Mouse (Mus musculus) kidney, embryonic 14.5 days (tissue): Measurements from ENCODE around the gene Clic3. TPM values are rescaled to one million over a fixed set of nuclear protein-coding genes. Genes with fewer than 3 reads are reported as not detected.
"Not testable (repeated sequence)": the region's sequence is repeated elsewhere in the genome, so short reads cannot be mapped to it uniquely, and the experiment has no call there.

ENCODE experiments used
- ATAC-seq: fragments of 200-750 bp; cut with Nextera tagmentation; 2 replicates; pipeline ENCODE4 v1.8.0; 2017; ENCODE audit warnings: moderate number of reproducible peaks, mild to moderate bottlenecking, moderate TSS enrichment, moderate library complexity; ENCODE audit not compliant: low FRiP score, low TSS enrichment
- H3K27ac ChIP-seq: fragments of 300-500 bp; sonication (generic); 2 replicates; pipeline ENCODE4 v1.5.1; 2014; ENCODE audit warnings: low read depth, mild to moderate bottlenecking, low read length, moderate library complexity, mixed read lengths
- H3K27me3 ChIP-seq: fragments of 300-500 bp; sonication (generic); 2 replicates; pipeline ENCODE4 v1.6.1; 2014; ENCODE audit warnings: mild to moderate bottlenecking, low read length; ENCODE audit not compliant: control insufficient read depth, insufficient read depth
- H3K36me3 ChIP-seq: fragments of 300-500 bp; sonication (generic); 2 replicates; pipeline ENCODE4 v1.6.1; 2014; ENCODE audit warnings: low read length, mixed read lengths; ENCODE audit not compliant: control insufficient read depth, insufficient read depth
- H3K4me1 ChIP-seq: fragments of 300-500 bp; sonication (generic); 2 replicates; pipeline ENCODE4 v1.6.1; 2014; ENCODE audit warnings: low read length, mixed read lengths; ENCODE audit not compliant: control insufficient read depth, insufficient read depth
- H3K4me2 ChIP-seq: fragments of 300-500 bp; sonication (generic); replicated peaks from 2 replicates; pipeline ENCODE4 v1.6.1; 2014; ENCODE audit warnings: low read depth, mild to moderate bottlenecking, low read length
- H3K4me3 ChIP-seq: fragments of 300-500 bp; sonication (generic); 2 replicates; pipeline ENCODE4 v1.5.1; 2014; ENCODE audit warnings: mild to moderate bottlenecking, low read length
- H3K9ac ChIP-seq: fragments of 300-500 bp; sonication (generic); 2 replicates; pipeline ENCODE4 v1.6.1; 2014; ENCODE audit warnings: low read depth, mild to moderate bottlenecking, low read length, moderate library complexity
- H3K9me3 ChIP-seq: fragments of 300-500 bp; sonication (generic); 2 replicates; pipeline ENCODE4 v1.6.1; 2016; ENCODE audit warnings: low read length; ENCODE audit not compliant: control insufficient read depth
- WGBS: fragments of 180-500 bp; shearing (Covaris S2); extraction: QIAGEN DNeasy Blood & Tissue Kit; methylation state at CpG from one replicate; pipeline ENCODE4 v1.1.7; 2014; 5-methylcytosine and 5-hydroxymethylcytosine counted together
- polyA plus RNA-seq: library from polyadenylated mRNA; unstranded; fragments of >200 nt; fragmentation: Nextera tagmentation; extraction: Ambion mirVana; gene quantifications from 2 replicates; pipeline ENCODE4 v1.2.1, GENCODE M21; 2014

Clic3 gene
- 0.57 and 1.2 TPM in 2 replicates for polyA plus RNA-seq

DNA sequence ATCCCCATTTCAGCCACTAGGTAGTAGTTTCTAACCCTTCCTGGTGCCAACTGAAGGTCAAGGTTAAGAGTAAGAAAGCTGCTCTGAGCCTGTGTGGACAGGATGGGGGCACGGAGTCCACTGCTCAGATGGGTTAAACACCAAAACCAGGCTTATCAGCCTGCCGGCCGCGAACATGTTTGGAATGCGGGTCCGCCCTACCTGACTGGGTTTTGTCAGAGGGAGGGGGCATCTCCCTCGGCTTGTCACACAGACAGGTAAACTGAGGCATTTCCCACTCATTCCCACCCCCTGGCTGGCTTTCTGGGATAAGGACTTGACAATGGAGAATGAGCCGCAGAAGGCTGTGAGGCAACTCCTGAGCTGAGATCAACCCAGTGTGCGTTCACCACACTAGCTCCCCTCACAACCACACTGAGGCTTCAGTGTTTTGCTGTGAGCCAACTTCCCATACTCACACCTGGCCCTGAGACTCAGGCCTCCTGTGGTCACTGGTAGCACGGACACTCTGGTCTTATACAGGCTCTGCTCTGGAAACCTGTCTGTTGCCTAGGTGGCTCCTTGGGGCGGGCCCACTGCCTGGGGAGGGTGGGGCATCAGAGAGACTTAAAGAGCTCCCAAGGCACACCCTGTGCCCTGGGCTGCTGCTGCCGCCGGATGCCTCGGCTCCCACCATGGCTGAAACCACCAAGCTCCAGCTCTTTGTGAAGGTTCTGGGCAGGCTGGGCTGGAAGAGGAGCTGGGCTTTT is at the start of gene Clic3:
TSS of gene Clic3 (plus strand) at position 634 of the 749 bp plus-strand sequence.
- Histone ChIP-seq H3K4me3 (no peak within 1 kb of the TSS), H3K9ac (no peak within 1 kb of the TSS)
- no peak for ATAC-seq

GRCm38 (mm10) chr2:25408908-25409307 is 47.7 kb upstream of the Clic3 start:
- no peak overlapping the region for H3K27ac ChIP-seq
- WGBS = 88% methylated on average over 10 of the region's 10 CpGs
- H3K4me2 ChIP-seq = no peak overlapping the region
- no peak overlapping the region for H3K9ac ChIP-seq
- no peaks in the 10 kb centered on the region for H3K4me1 ChIP-seq
- no peak overlapping the region for H3K4me3 ChIP-seq
- no peaks in the 10 kb centered on the region for H3K36me3 ChIP-seq
- H3K9me3 ChIP-seq = no peaks in the 10 kb centered on the region
- no peak for ATAC-seq
- H3K27me3 ChIP-seq = no peaks in the 10 kb centered on the region; the same call in 1 of the 2 replicates

More for the DNA sequence above, at the start of gene Clic3:
- no peak within 1 kb of the TSS for H3K27ac ChIP-seq
- no peaks in the 10 kb centered on the region; the same call in 1 of the 2 replicates for H3K36me3 ChIP-seq
- WGBS = 60% methylated on average over 14 of the region's 14 CpGs
- H3K9me3 ChIP-seq = no peaks in the 10 kb centered on the region
- H3K4me2 ChIP-seq = no peak within 1 kb of the TSS
- no peaks in the 10 kb centered on the region for H3K27me3 ChIP-seq
- no peaks in the 10 kb centered on the region; the same call in none of the 2 replicates for H3K4me1 ChIP-seq

DNA sequence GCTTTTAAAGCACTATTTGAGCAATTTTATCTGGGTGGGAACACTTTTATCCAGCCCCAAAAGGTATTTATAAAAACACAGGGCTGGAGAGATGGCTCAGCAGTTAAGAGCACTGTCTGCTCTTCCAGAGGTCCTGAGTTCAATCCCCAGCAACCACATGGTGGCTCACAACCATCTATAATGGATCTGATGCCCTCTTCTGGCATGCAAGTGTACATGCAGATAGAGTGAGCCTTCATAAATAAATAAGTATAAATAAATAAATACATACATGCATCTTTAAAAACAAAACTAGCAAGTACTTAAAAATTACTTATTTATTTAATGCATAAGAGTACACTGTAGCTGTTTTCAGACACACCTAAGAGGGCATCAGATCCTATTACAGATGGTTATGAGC is 43.2 kb upstream of the Clic3 start:
- not testable (repeated sequence) for H3K4me1 ChIP-seq, H3K9ac ChIP-seq, H3K9me3 ChIP-seq, H3K27ac ChIP-seq, H3K27me3 ChIP-seq, H3K36me3 ChIP-seq, H3K4me3 ChIP-seq, H3K4me2 ChIP-seq, ATAC-seq

DNA sequence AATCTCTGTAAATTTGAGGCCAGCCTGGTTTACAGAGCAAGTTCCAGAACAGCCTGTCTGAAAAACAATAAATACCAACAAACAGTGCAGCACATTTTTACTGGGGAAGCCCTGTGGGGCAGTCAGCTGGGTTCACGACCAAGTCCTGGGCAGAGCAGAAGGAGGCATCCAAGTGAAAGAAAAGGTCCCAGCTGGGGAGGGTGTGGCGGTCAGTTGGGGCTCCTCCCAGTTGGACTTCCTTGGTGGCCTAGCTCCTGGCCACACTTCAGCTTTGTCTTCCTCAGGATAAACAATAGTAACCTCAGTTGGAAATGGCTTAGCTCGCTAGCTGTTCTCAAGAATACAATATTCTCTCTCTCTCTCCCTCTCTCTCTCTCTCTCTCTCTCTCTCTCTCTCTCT is 39.2 kb upstream of the Clic3 start:
- Histone ChIP-seq H3K27me3 (no peaks in the 10 kb centered on the region), H3K36me3 (no peaks in the 10 kb centered on the region)
- 37% methylated on average over 3 of the region's 3 CpGs for WGBS

GRCm38 (mm10) chr2:25421896-25422295 is 34.7 kb upstream of the Clic3 start:
- Histone ChIP-seq H3K4me1 (no peaks in the 10 kb centered on the region), H3K27me3 (peaks cover 7% of the 10 kb centered on the region), H3K4me3 (no peak overlapping the region), H3K9ac (no peak overlapping the region), H3K9me3 (no peaks in the 10 kb centered on the region), H3K36me3 (no peaks in the 10 kb centered on the region), H3K4me2 (no peak overlapping the region), H3K27ac (no peak overlapping the region)
- 24% methylated on average over 3 of the region's 3 CpGs for WGBS
- ATAC-seq = peak; percentile 61

More for the DNA sequence above, 39.2 kb upstream of the Clic3 start:
- H3K9me3 ChIP-seq = no peaks in the 10 kb centered on the region
- H3K4me1 ChIP-seq = no peaks in the 10 kb centered on the region
- no peak overlapping the region for H3K27ac ChIP-seq
- H3K4me3 ChIP-seq = no peak overlapping the region
- H3K4me2 ChIP-seq = no peak overlapping the region
- H3K9ac ChIP-seq = no peak overlapping the region
- ATAC-seq = no peak

DNA sequence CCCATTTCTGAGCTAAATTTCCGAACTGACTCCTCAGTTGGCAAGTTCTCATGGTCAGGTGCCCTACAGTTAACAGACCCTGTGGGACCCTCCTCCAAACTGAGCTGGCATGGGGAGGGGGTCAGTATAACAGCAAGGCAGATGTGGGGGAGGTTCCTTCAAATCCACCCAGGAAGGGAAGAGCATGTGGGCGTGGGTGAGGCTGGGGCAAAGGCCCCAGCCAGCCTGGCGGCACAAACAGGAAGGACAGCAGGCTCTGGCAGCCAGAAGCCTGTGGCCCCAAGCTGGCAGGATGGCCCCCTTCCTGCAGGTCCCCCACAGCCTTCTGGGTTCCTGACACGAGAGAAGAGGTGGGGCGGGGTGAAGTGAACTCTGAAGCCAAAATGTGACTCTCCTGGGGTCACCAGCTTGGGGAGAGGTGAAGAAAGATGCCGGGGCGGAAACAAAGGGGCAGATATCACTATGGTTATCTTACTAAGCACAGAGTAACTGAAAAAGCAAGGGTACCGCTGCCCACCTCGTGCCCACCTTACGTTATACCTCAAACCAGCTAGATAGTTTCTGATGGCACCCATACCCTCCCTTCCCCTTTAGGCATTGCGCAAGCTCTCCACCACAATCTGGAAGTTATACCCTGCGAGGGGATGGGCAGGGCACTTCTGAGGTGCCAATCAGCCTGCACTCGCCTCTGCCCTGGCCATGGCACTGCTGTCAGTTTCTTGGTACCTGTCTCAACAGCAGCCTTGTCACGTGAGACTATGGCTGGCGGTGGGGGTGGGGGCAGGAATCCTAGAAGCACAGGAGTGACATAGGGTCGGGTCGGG is 33.8 kb upstream of the Clic3 start, which contains the start of gene Fut7:
TSS of gene Fut7 (plus strand) at position 681 of the 824 bp plus-strand sequence.
- no peaks in the 10 kb centered on the region for H3K36me3 ChIP-seq
- no peaks in the 10 kb centered on the region for H3K9me3 ChIP-seq
- ATAC-seq = no peak
- H3K4me3 ChIP-seq = no peak within 1 kb of the TSS
- WGBS = 58% methylated on average over 17 of the region's 17 CpGs
- no peaks in the 10 kb centered on the region for H3K4me1 ChIP-seq
- H3K27ac ChIP-seq = no peak within 1 kb of the TSS
- H3K9ac ChIP-seq = no peak within 1 kb of the TSS
- no peak within 1 kb of the TSS for H3K4me2 ChIP-seq
- H3K27me3 ChIP-seq = peaks cover 7% of the 10 kb centered on the region

GRCm38 (mm10) chr2:25423626-25424025 is 33.0 kb upstream of the Clic3 start:
- no peak overlapping the region for H3K9ac ChIP-seq
- H3K4me3 ChIP-seq = no peak overlapping the region
- ATAC-seq = no peak
- H3K9me3 ChIP-seq = no peaks in the 10 kb centered on the region
- H3K27ac ChIP-seq = no peak overlapping the region
- 69% methylated on average over 1 of the region's 1 CpGs for WGBS
- H3K27me3 ChIP-seq = peaks cover 7% of the 10 kb centered on the region
- no peak overlapping the region for H3K4me2 ChIP-seq
- no peaks in the 10 kb centered on the region for H3K36me3 ChIP-seq
- no peaks in the 10 kb centered on the region for H3K4me1 ChIP-seq

DNA sequence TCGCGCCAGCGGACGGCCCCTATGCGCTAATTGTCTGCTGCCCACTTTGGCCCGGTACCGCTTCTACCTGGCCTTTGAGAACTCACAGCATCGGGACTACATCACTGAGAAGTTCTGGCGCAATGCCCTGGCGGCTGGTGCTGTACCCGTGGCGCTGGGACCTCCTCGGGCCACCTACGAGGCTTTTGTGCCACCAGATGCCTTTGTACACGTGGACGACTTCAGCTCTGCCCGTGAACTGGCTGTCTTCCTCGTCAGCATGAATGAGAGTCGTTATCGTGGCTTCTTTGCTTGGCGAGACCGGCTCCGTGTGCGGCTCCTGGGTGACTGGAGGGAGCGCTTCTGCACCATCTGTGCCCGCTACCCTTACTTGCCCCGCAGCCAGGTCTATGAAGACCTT is 31.2 kb upstream of the Clic3 start:
- H3K4me2 ChIP-seq = no peak overlapping the region
- no peaks in the 10 kb centered on the region for H3K36me3 ChIP-seq
- no peak overlapping the region for H3K27ac ChIP-seq
- peaks cover 7% of the 10 kb centered on the region for H3K27me3 ChIP-seq
- H3K4me1 ChIP-seq = peaks cover 10% of the 10 kb centered on the region; the same call in 1 of the 2 replicates
- H3K9ac ChIP-seq = no peak overlapping the region
- no peaks in the 10 kb centered on the region for H3K9me3 ChIP-seq
- ATAC-seq = no peak
- no peak overlapping the region for H3K4me3 ChIP-seq
- 60% methylated on average over 27 of the region's 27 CpGs for WGBS

GRCm38 (mm10) chr2:25426721-25427191 is 29.9 kb upstream of the Clic3 start:
- no peaks in the 10 kb centered on the region for H3K36me3 ChIP-seq
- H3K4me1 ChIP-seq = peaks cover 16% of the 10 kb centered on the region
- no peak overlapping the region for H3K27ac ChIP-seq
- no peak overlapping the region for H3K4me2 ChIP-seq
- no peak overlapping the region for H3K9ac ChIP-seq
- no peak overlapping the region for H3K4me3 ChIP-seq
- ATAC-seq = no peak
- WGBS = 35% methylated on average over 5 of the region's 5 CpGs
- H3K27me3 ChIP-seq = peaks cover 7% of the 10 kb centered on the region
- no peaks in the 10 kb centered on the region for H3K9me3 ChIP-seq
